Mouse (Mus musculus) adrenal gland, postnatal 4 days (tissue): ENCODE measurements around the gene Myh7. TPM values are rescaled to one million over a fixed set of nuclear protein-coding genes. Genes with fewer than 3 reads are reported as not detected.
"Not testable (repeated sequence)": the region's sequence is repeated elsewhere in the genome, so short reads cannot be mapped to it uniquely, and the experiment has no call there.

Experiments used
- DNase-seq, 2 experiments: peaks; one replicate each; pipeline ENCODE4 v3.0.0; 2021 to 2022; ENCODE audit warnings: low spot score in 2 of 2, mixed read lengths in 2 of 2
- total RNA-seq, 2 experiments: library from RNA; stranded (reverse); gene quantifications; 2 replicates each; pipeline ENCODE4 v1.2.3; 2021

Gene Myh7
- total RNA-seq, 2 experiments from 2014 or later: 5.3 to 21.8 TPM

DNA sequence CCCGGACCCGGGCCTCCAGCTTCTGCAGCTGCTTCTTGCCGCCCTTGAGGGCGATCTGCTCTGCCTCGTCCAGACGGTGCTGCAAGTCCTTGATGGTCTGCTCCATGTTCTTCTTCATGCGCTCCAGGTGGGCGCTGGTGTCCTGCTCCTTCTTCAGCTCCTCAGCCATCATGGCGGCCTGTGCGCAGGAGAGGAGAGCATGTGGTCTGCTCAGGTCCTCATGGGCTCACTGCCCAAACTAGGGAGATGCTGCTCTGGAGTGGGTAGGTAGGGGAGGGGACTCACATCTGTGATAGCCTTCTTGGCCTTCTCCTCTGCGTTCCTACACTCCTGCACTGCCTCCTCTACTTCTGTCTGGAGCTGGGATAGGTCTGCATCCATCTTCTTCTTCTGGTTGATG lies 21.6 kb downstream of the Myh7 start:
- DNase-seq: not testable (repeated sequence)

- no peak for DNase-seq
Observed at GRCm38 (mm10) chr14:54968344-54968743, 26.1 kb downstream of the Myh7 start.

- DNase-seq: no peak
Observed at GRCm38 (mm10) chr14:54967874-54968273, 26.6 kb downstream of the Myh7 start.

- DNase-seq: no peak
Observed at GRCm38 (mm10) chr14:54966320-54966977, 28.0 kb downstream of the Myh7 start, which contains the start of gene Myh6. Gene Myh6, minus strand, starts transcription at chr14:54966927.

- no peak for DNase-seq
Observed at GRCm38 (mm10) chr14:54965631-54966030, 28.8 kb downstream of the Myh7 start.

DNA sequence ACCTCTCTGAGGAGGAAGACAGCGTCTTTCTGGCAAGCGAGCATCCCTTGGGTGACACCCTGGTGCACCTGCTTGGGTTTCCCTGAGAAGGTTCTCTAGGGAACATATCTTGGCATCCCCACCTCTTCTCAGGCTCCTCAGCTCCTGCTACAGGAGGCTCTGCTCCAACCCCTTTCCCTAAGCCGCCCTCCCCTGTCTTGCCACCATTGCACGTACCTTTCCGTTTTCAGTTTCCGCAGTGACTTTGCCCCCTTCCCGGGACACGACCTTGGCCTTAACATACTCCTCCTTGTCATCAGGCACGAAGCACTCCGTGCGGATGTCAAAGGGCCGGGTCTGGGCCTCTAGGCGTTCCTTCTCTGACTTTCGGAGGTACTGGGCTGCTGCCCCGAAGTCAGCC lies 29.4 kb downstream of the Myh7 start:
- DNase-seq: no peak

- no peak for DNase-seq
Observed at GRCm38 (mm10) chr14:54963727-54964126, 30.7 kb downstream of the Myh7 start.

GRCm38 (mm10) chr14:54962714-54963113 lies 31.7 kb downstream of the Myh7 start:
- no peak for DNase-seq

- DNase-seq: no peak
Observed at GRCm38 (mm10) chr14:54961487-54961886, 32.9 kb downstream of the Myh7 start.

DNA sequence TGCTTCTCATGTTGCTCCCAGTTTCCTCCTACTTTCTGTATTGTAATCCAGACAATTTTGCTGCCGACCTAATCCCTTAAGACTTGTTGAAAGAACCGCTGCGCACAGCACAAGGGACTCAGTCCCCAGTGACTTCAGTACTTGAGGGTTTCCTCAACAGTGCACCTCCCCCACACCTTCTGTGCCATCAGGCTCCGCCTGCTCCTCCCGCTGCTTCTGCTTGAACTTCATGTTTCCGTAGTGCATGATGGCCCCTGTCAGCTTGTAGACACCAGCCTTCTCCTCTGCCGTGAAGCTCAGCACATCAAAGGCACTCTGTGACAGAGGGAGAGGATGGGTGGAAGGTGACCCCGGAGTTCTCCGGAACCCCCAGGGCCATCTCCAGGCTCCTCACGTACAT lies 33.7 kb downstream of the Myh7 start:
- DNase-seq: no peak

DNA sequence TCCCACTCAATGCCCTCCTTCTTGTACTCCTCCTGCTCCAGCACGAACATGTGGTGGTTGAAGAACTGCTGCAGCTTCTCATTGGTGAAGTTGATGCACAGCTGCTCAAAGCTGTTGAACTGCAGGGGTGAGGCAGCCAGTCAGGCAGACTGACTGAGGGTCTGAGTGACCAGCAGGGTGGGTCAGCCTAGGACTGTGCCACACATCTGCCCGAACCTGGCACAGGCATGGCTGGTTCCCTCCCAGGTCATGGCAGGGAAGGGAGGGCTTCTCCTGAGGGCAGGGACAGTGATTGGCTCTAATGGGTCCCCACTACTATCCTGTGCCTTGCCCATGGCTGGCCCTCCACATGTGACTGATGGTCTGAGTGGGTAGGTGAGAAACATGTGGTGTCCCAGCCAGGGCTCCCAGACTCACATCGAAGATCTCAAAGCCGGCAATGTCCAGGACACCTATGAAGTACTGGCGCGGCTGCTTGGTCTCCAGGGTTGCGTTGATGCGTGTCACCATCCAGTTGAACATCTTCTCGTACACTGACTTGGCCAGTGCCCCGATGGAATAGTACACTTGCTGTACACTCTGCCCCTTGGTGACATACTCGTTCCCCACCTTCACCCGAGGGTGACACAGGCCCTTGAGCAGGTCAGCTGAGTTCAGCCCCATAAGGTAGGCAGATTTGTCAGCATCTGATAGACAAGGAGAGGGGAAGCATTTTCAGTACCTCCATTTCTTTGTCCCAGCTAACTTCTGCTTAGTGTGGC lies 34.4 kb downstream of the Myh7 start:
- not testable (repeated sequence) for DNase-seq

- DNase-seq: no peak
Observed at GRCm38 (mm10) chr14:54959197-54959596, 35.2 kb downstream of the Myh7 start.

GRCm38 (mm10) chr14:54958503-54958902 lies 35.9 kb downstream of the Myh7 start:
- DNase-seq: no peak

DNA sequence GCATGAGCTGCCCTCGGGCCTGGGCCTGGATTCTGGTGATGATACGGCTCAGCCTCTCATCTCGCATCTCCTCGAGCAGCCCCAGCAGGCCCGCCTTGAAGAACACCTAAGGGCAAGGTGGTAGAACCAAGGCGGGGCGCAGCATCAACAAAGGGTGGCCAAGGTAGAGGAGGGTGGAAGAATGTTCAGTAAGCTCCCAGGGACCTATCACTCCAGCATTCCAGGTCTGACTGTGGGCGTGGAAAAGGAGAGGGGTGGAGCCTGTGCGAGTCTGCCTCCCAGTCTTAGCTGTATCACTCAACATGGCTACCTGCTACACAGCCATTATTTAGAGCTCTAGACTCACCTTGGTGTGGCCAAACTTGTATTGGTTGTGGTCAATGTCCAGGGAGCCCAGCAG lies 37.9 kb downstream of the Myh7 start:
- DNase-seq: no peak

DNA sequence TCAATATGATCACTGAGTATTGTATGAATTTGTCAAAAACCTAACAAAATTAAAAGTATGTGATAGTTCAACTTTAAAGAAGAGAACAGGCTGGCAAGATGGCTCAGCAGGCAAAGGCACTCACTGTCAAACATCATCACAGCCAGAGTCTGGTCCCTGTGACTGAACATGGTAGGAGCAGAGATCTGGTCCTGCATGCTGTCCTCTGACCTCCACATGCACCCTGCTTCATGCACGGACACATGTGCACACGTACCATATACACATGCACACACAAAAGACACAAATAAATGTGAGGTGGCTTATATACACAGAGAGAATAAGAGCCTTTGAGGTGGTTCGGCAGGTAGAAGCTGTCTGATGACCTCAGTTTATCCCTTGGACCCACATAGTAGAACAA lies 38.9 kb downstream of the Myh7 start:
- DNase-seq: no peak

DNA sequence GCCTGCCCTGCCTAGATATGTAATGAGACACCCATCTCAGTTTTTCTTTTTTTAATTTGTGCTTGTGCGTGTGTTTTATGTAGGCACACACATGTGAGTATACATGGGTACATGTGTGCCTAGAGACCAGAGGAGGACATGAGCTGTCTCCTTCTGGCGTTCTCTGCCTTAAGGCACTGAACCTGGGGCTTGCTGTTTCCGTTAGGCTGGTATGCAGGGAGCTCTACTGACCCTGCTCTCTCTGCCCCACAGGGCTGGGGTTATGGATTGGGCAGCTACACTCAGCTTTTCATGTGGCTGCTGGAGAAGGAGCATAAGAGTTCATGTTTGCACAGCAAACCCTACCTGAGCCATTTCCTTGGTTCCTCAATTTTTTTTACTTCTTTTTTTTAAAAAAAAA lies 40.0 kb downstream of the Myh7 start:
- no peak for DNase-seq

- DNase-seq: no peak
Observed at GRCm38 (mm10) chr14:54953664-54954206, 40.7 kb downstream of the Myh7 start.

DNA sequence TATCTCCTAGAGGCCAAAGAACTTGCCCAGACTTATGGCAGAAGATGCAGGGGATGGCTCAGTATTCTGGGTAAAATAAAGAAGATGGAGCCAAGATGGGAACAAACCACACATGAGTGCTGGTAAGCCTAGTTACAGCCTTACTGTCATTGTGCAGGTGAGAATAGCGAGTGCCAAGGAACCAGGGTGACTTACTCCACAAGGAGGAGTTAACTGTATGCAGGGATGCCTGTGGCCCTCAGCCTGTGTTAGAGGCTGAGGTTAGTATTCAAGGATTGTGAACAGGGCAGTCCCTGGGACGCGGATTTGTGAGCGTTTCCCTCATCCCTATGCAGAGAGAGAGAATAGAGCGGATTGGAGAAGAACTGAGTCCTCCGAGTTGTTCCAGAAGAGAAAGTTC lies 42.8 kb downstream of the Myh7 start:
- DNase-seq: no peak

DNA sequence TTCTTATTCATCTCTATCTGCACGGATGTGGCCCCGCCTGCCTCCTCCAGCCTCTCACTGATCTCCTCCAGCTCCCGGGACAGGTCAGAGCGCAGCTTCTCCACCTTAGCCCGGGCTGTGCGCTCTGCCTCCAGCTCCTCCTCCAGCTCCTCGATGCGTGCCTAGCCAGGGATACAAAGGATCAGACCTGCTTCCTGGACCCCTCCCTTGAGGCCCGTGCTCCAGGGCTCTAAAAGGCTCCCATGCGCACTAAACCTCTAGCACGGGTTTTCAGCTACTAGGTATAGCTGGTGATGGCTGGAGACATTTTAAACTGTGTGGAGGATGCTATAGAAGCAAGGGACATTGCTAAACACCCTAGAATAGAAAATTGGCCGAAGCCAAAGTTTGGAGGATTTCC lies 43.9 kb downstream of the Myh7 start:
- DNase-seq: no peak

- DNase-seq: no peak
Observed at GRCm38 (mm10) chr14:54948781-54949180, 45.6 kb downstream of the Myh7 start.

DNA sequence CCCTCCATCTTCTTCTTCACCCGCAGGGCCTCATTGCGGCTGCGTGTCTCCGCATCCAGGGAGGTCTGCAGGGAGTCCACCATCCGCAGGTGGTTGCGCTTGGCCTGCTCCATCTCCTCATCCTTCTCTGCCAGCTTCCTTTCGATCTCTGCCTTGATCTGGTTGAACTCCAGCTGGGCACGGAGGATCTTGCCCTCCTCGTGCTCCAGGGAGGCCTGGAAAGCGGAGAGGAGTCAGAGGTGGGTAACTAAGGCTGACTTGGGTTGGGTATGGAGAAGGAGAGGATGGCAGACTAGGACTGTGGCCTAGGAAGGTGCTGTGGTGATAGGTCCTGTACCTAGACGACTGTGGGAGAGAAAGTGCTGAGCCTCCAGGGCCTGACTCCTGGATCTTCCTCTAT lies 47.4 kb downstream of the Myh7 start:
- not testable (repeated sequence) for DNase-seq

GRCm38 (mm10) chr14:54945975-54946704 lies 48.3 kb downstream of the Myh7 start:
- no peak for DNase-seq
